Mouse (Mus musculus): Measurements from ENCODE around the gene Klrb1f. TPM values are rescaled to one million over a fixed set of nuclear protein-coding genes. Genes with fewer than 3 reads are reported as not detected.

Klrb1f gene
- polyA plus RNA-seq, 2 experiments: 0.15 TPM; not detected in 1

DNA sequence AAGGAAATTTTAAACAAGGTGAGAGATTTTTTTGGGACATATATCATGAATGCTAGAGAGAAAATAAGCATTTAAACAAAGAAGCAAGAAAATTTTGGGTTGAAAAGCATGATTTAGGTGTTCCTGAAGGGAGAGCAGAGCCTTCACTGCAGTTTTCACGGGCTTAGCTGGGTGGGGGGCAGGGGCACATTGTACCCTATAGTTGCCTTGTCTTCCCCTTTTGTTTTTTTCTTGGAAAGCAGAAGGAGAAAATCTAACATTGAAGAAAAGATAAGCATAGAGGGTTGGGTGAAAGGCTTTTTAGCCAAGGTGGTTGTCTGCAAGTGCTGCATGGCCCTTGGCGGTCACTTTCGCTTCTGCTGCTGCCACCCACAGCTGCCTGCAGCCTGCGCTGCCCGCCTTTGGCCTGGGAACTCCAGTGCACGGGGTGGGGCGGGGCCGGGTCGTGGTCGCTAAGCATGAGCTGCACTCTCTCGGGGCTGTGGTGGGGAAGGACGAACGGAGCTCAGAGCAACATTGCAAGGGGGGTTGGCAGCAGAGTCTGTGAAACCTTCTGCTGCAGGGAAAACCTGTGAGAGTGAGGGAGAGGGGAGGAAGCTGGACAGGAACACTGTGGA, 3.3 kb downstream of the Klrb1f start:
- H3K9ac ChIP-seq (ENCODE audit: low read depth, low read length, severe bottlenecking): peak overlapping the region; percentile 58
- no peaks in the 10 kb centered on the region for H3K9me3 ChIP-seq (ENCODE audit: control insufficient read depth, low read length)
- no peak overlapping the region for H3K27ac ChIP-seq (replicated peaks; ENCODE audit: low read depth, low read length)
- DNase-seq (ENCODE audit: low spot score): peak; percentile 25
- no peaks in the 10 kb centered on the region for H3K4me1 ChIP-seq (ENCODE audit: control insufficient read depth, insufficient read depth, low read length)
- peak overlapping the region; percentile 52 for H3K4me2 ChIP-seq (replicated peaks; ENCODE audit: low read depth, low read length, severe bottlenecking)
- no peaks in the 10 kb centered on the region for H3K27me3 ChIP-seq (ENCODE audit: control insufficient read depth, insufficient read depth, low read length)
- no peaks in the 10 kb centered on the region for H3K36me3 ChIP-seq (ENCODE audit: control insufficient read depth, insufficient read depth, low read length)
- peak; percentile 82 for ATAC-seq (ENCODE audit: low FRiP score, low read depth)
- H3K4me3 ChIP-seq (replicated peaks; ENCODE audit: low read length): peak overlapping the region; percentile 38
- 0% methylated on average over 13 of the region's 13 CpGs for WGBS
- TF ChIP-seq POLR2A (IDR thresholded peaks at IDR 0.05; ENCODE audit: borderline replicate concordance, extremely low read depth, insufficient read depth, insufficient read length): no peak

- TF ChIP-seq POLR2A (IDR thresholded peaks at IDR 0.05; ENCODE audit: borderline replicate concordance, extremely low read depth, insufficient read depth, insufficient read length): no peak
- Histone ChIP-seq H3K27me3 (ENCODE audit: control insufficient read depth, insufficient read depth, low read length) (no peaks in the 10 kb centered on the region), H3K27ac (replicated peaks; ENCODE audit: low read depth, low read length) (no peak overlapping the region), H3K36me3 (ENCODE audit: control insufficient read depth, insufficient read depth, low read length) (no peaks in the 10 kb centered on the region), H3K4me2 (replicated peaks; ENCODE audit: low read depth, low read length, severe bottlenecking) (peak overlapping the region; percentile 47), H3K4me1 (ENCODE audit: control insufficient read depth, insufficient read depth, low read length) (no peaks in the 10 kb centered on the region), H3K4me3 (replicated peaks; ENCODE audit: low read length) (peak overlapping the region; percentile 24), H3K9me3 (ENCODE audit: control insufficient read depth, low read length) (no peaks in the 10 kb centered on the region), H3K9ac (ENCODE audit: low read depth, low read length, severe bottlenecking) (0 out of 2 replicates have a peak overlapping the region, but pooled peaks have one; percentile 40)
- WGBS: 4% methylated on average over 8 of the region's 8 CpGs
- DNase-seq (ENCODE audit: low spot score): no peak
- no peak for ATAC-seq (ENCODE audit: low FRiP score, low read depth)
Observed at GRCm38 (mm10) chr6:129049596-129050251, 4.0 kb downstream of the Klrb1f start.

GRCm38 (mm10) chr6:129051086-129051485, 5.4 kb downstream of the Klrb1f start:
- Histone ChIP-seq H3K36me3 (ENCODE audit: control insufficient read depth, insufficient read depth, low read length) (no peaks in the 10 kb centered on the region), H3K9me3 (ENCODE audit: control insufficient read depth, low read length) (no peaks in the 10 kb centered on the region), H3K9ac (ENCODE audit: low read depth, low read length, severe bottlenecking) (no peak overlapping the region), H3K4me2 (replicated peaks; ENCODE audit: low read depth, low read length, severe bottlenecking) (no peak overlapping the region), H3K27me3 (ENCODE audit: control insufficient read depth, insufficient read depth, low read length) (no peaks in the 10 kb centered on the region), H3K4me1 (ENCODE audit: control insufficient read depth, insufficient read depth, low read length) (no peaks in the 10 kb centered on the region), H3K4me3 (replicated peaks; ENCODE audit: low read length) (no peak overlapping the region), H3K27ac (replicated peaks; ENCODE audit: low read depth, low read length) (no peak overlapping the region)
- no peak for TF ChIP-seq POLR2A (IDR thresholded peaks at IDR 0.05; ENCODE audit: borderline replicate concordance, extremely low read depth, insufficient read depth, insufficient read length)
- DNase-seq (ENCODE audit: low spot score) (no peak), ATAC-seq (ENCODE audit: low FRiP score, low read depth) (no peak)
- WGBS: 86% methylated on average over 3 of the region's 3 CpGs

GRCm38 (mm10) chr6:129051731-129052130, 6.0 kb downstream of the Klrb1f start:
- no peaks in the 10 kb centered on the region for H3K36me3 ChIP-seq (ENCODE audit: control insufficient read depth, insufficient read depth, low read length)
- no peak overlapping the region for H3K4me3 ChIP-seq (replicated peaks; ENCODE audit: low read length)
- WGBS: 85% methylated on average over 5 of the region's 5 CpGs
- H3K4me1 ChIP-seq (ENCODE audit: control insufficient read depth, insufficient read depth, low read length): no peaks in the 10 kb centered on the region
- H3K27ac ChIP-seq (replicated peaks; ENCODE audit: low read depth, low read length): no peak overlapping the region
- H3K4me2 ChIP-seq (replicated peaks; ENCODE audit: low read depth, low read length, severe bottlenecking): no peak overlapping the region
- no peak for ATAC-seq (ENCODE audit: low FRiP score, low read depth)
- no peaks in the 10 kb centered on the region for H3K9me3 ChIP-seq (ENCODE audit: control insufficient read depth, low read length)
- no peak overlapping the region for H3K9ac ChIP-seq (ENCODE audit: low read depth, low read length, severe bottlenecking)
- DNase-seq (ENCODE audit: low spot score): no peak
- no peak for TF ChIP-seq POLR2A (IDR thresholded peaks at IDR 0.05; ENCODE audit: borderline replicate concordance, extremely low read depth, insufficient read depth, insufficient read length)
- no peaks in the 10 kb centered on the region for H3K27me3 ChIP-seq (ENCODE audit: control insufficient read depth, insufficient read depth, low read length)

DNA sequence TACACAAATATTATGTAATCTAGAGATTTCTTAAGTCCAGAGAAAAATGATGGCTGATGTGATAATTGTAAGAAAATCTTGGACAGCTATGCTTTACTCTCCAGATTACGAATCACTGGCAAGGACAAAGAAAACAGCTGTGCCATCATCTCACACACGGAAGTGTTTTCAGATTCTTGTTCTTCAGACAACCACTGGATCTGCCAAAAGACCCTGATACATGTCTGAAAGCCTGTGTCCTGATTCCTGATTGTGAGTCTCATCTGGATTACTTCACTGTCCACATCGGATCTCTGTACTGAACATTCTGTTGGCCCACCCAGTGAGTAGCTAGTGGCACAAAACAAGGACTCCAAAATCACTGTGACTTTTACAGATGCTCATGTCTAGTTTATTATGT, 10.5 kb downstream of the Klrb1f start:
- WGBS: 80% methylated on average over 3 of the region's 3 CpGs

More for the DNA sequence above, 10.5 kb downstream of the Klrb1f start:
- no peaks in the 10 kb centered on the region for H3K4me1 ChIP-seq (ENCODE audit: control insufficient read depth, insufficient read depth, low read length)
- no peaks in the 10 kb centered on the region for H3K36me3 ChIP-seq (ENCODE audit: control insufficient read depth, insufficient read depth, low read length)
- H3K27ac ChIP-seq (replicated peaks; ENCODE audit: low read depth, low read length): no peak overlapping the region
- H3K9me3 ChIP-seq (ENCODE audit: control insufficient read depth, low read length): no peaks in the 10 kb centered on the region
- no peak overlapping the region for H3K9ac ChIP-seq (ENCODE audit: low read depth, low read length, severe bottlenecking)
- no peaks in the 10 kb centered on the region for H3K27me3 ChIP-seq (ENCODE audit: control insufficient read depth, insufficient read depth, low read length)
- no peak overlapping the region for H3K4me2 ChIP-seq (replicated peaks; ENCODE audit: low read depth, low read length, severe bottlenecking)
- H3K4me3 ChIP-seq (replicated peaks; ENCODE audit: low read length): no peak overlapping the region
- no peak for DNase-seq (ENCODE audit: low spot score)
- no peak for ATAC-seq (ENCODE audit: low FRiP score, low read depth)
- no peak for TF ChIP-seq POLR2A (IDR thresholded peaks at IDR 0.05; ENCODE audit: borderline replicate concordance, extremely low read depth, insufficient read depth, insufficient read length)
